Comparison of ENCODE assay signal across 8 mouse cellular contexts in the genomic region with DNA sequence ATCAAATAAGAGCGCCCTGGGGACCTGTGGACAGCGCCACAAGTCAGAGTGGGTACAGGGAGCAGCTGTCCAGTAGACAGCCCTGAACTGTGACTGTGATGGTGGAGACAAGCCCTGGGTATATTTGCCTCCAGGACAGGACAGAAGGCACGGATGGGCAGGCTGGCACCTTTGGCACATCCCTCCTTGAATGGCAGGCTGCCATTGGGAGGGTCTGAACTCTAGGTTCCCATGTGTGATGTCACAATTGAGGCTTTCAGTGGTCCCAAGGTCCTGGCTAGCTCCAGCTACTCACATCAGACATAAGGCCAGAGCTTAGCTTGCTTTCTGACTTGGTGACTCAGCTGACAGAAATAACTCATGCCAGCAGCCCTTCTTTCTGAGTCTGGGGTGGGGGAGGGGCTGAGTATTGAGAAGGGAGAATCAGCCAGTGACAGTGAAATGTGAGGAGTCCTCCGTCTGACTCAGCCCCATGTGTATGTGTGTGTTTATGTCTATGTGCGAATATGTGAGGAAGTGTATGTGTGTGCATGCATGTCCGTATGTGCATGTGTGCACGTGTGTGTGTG.
DNase-seq lines count a peak whose midpoint lies in the region; ATAC-seq and TF ChIP-seq lines count a peak whose summit lies in the region.

No protein-coding gene starts in this region.

- H3K9me3 ChIP-seq in hindbrain, postnatal 0 days (ENCODE audit: low read length): no peaks in the 10 kb centered on the region
- H3K9me3 ChIP-seq in hindbrain, embryonic 14.5 days (ENCODE audit: control insufficient read depth, low read length): no peaks in the 10 kb centered on the region
- no peaks in the 10 kb centered on the region for H3K9me3 ChIP-seq in embryonic facial prominence, embryonic 11.5 days (replicated peaks; ENCODE audit: control insufficient read depth, low read length)
- no peaks in the 10 kb centered on the region for H3K9me3 ChIP-seq in hindbrain, embryonic 13.5 days

- TF ChIP-seq CTCF in hindbrain, postnatal 0 days (IDR thresholded peaks at IDR 0.05; ENCODE audit: low read depth): no peak

- peaks cover 7% of the 10 kb centered on the region; the same call in 1 of the 2 replicates for H3K4me1 ChIP-seq in hindbrain, postnatal 0 days (ENCODE audit: insufficient read depth, low read length)
- peaks cover 10% of the 10 kb centered on the region for H3K4me1 ChIP-seq in hindbrain, embryonic 14.5 days (replicated peaks; ENCODE audit: control insufficient read depth, insufficient read depth, low read length)
- H3K4me1 ChIP-seq in embryonic facial prominence, embryonic 11.5 days (ENCODE audit: control insufficient read depth, insufficient read depth, low read length): peaks cover 8% of the 10 kb centered on the region
- peaks cover 19% of the 10 kb centered on the region for H3K4me1 ChIP-seq in hindbrain, embryonic 13.5 days (replicated peaks)

- 72% methylated on average over 7 of the region's 7 CpGs for WGBS in hindbrain, postnatal 0 days
- WGBS in hindbrain, embryonic 14.5 days: 74% methylated on average over 7 of the region's 7 CpGs
- 71% methylated on average over 7 of the region's 7 CpGs for WGBS in embryonic facial prominence, embryonic 11.5 days
- WGBS in hindbrain, embryonic 13.5 days: 75% methylated on average over 7 of the region's 7 CpGs

- H3K9ac ChIP-seq in hindbrain, postnatal 0 days (replicated peaks; ENCODE audit: low read length): no peak overlapping the region
- no peak overlapping the region for H3K9ac ChIP-seq in hindbrain, embryonic 14.5 days
- H3K9ac ChIP-seq in embryonic facial prominence, embryonic 11.5 days (replicated peaks; ENCODE audit: low read length): no peak overlapping the region
- H3K9ac ChIP-seq in hindbrain, embryonic 13.5 days: no peak overlapping the region

- no peak overlapping the region for H3K4me2 ChIP-seq in hindbrain, postnatal 0 days (ENCODE audit: low read depth, low read length)
- H3K4me2 ChIP-seq in hindbrain, embryonic 14.5 days (replicated peaks): no peak overlapping the region
- no peak overlapping the region for H3K4me2 ChIP-seq in embryonic facial prominence, embryonic 11.5 days (ENCODE audit: low read depth, low read length)
- H3K4me2 ChIP-seq in hindbrain, embryonic 13.5 days: no peak overlapping the region

- H3K27ac ChIP-seq in hindbrain, postnatal 0 days: no peak overlapping the region
- H3K27ac ChIP-seq in hindbrain, embryonic 14.5 days: no peak overlapping the region
- no peak overlapping the region for H3K27ac ChIP-seq in embryonic facial prominence, embryonic 11.5 days (replicated peaks; ENCODE audit: low read depth, low read length)
- H3K27ac ChIP-seq in hindbrain, embryonic 13.5 days: no peak overlapping the region

- H3K27me3 ChIP-seq in hindbrain, postnatal 0 days (ENCODE audit: insufficient read depth, low read length): no peaks in the 10 kb centered on the region
- no peaks in the 10 kb centered on the region for H3K27me3 ChIP-seq in hindbrain, embryonic 14.5 days (ENCODE audit: control insufficient read depth, insufficient read depth, low read length)
- no peaks in the 10 kb centered on the region for H3K27me3 ChIP-seq in embryonic facial prominence, embryonic 11.5 days (ENCODE audit: control insufficient read depth, insufficient read depth, low read length)
- H3K27me3 ChIP-seq in hindbrain, embryonic 13.5 days: no peaks in the 10 kb centered on the region

- peak; percentile 60 for DNase-seq in hindbrain, postnatal 0 days (ENCODE audit: low spot score)
- no peak for DNase-seq in hindbrain, embryonic 14.5 days (ENCODE audit: low spot score)
- peak; percentile 81 for DNase-seq in NIH3T3 (ENCODE audit: low read depth)
- DNase-seq in embryonic facial prominence, embryonic 11.5 days (ENCODE audit: low spot score): peak; percentile 50
- DNase-seq in layer of hippocampus, adult 9-10 months (ENCODE audit: low spot score): peak; percentile 21
- DNase-seq in spleen, postnatal 4 days (ENCODE audit: low spot score in 2 of 2): no peak
- no peak for DNase-seq in ovary, postnatal 36 days (ENCODE audit: low spot score)

- H3K4me3 ChIP-seq in hindbrain, postnatal 0 days (ENCODE audit: low read length): no peak overlapping the region
- H3K4me3 ChIP-seq in hindbrain, embryonic 14.5 days (replicated peaks; ENCODE audit: low read length): no peak overlapping the region
- H3K4me3 ChIP-seq in embryonic facial prominence, embryonic 11.5 days (ENCODE audit: low read depth, low read length): no peak overlapping the region
- no peak overlapping the region for H3K4me3 ChIP-seq in hindbrain, embryonic 13.5 days

- peak; percentile 63 for ATAC-seq in hindbrain, postnatal 0 days
- ATAC-seq in hindbrain, embryonic 14.5 days (ENCODE audit: low FRiP score): no peak
- ATAC-seq in embryonic facial prominence, embryonic 11.5 days (replicated peaks; ENCODE audit: insufficient number of reproducible peaks, low FRiP score, low TSS enrichment, low read depth): no peak
- ATAC-seq in hindbrain, embryonic 13.5 days (ENCODE audit: low FRiP score): no peak

- H3K36me3 ChIP-seq in hindbrain, postnatal 0 days (ENCODE audit: insufficient read depth, low read length): no peaks in the 10 kb centered on the region
- no peaks in the 10 kb centered on the region for H3K36me3 ChIP-seq in hindbrain, embryonic 14.5 days (replicated peaks; ENCODE audit: control insufficient read depth, insufficient read depth)
- H3K36me3 ChIP-seq in embryonic facial prominence, embryonic 11.5 days (replicated peaks; ENCODE audit: control insufficient read depth, insufficient read depth, low read depth, low read length): no peaks in the 10 kb centered on the region
- no peaks in the 10 kb centered on the region for H3K36me3 ChIP-seq in hindbrain, embryonic 13.5 days

Comparison
In these comparisons a context has a peak if more than half of its experiments do, and no peak if none do; other contexts are left out.
1. DNase-seq: peak in hindbrain, postnatal 0 days (single experiment), NIH3T3 (single experiment), embryonic facial prominence, embryonic 11.5 days (single experiment) and layer of hippocampus, adult 9-10 months (single experiment); none in hindbrain, embryonic 14.5 days (single experiment), spleen, postnatal 4 days (0 of 2) and ovary, postnatal 36 days (single experiment).